Mouse (Mus musculus): Measurements from ENCODE around the gene Olfr1357. TPM values are rescaled to one million over a fixed set of nuclear protein-coding genes. Genes with fewer than 3 reads are reported as not detected.
"Not testable (repeated sequence)": the region's sequence is repeated elsewhere in the genome, so short reads cannot be mapped to it uniquely, and the experiment has no call there.

The Olfr1357 gene
- polyA plus RNA-seq (2016; fragmentation: Nextera tagmentation; extraction: Ambion mirVana), result not detected in 2 replicates

GRCm38 (mm10) chr10:78617974-78618373 is at the start of gene Olfr1357:
Olfr1357 (minus strand) TSS chr10:78618074.
- WGBS, result 81% methylated on average over 1 of the region's 1 CpGs
- Histone ChIP-seq H3K4me1 (no peaks in the 10 kb centered on the region), H3K27ac (no peak within 1 kb of the TSS), H3K36me3 (replicated peaks) (no peaks in the 10 kb centered on the region), H3K27me3 (ENCODE audit: poor library complexity, severe bottlenecking) (no peaks in the 10 kb centered on the region), H3K9me3 (no peaks in the 10 kb centered on the region), H3K4me3 (no peak within 1 kb of the TSS)
- no peak for DNase-seq (ENCODE audit: extremely low spot score, low spot score)

GRCm38 (mm10) chr10:78666696-78667095 is 48.8 kb upstream of the Olfr1357 start:
- not testable (repeated sequence) for H3K4me3 ChIP-seq; H3K27me3 ChIP-seq (ENCODE audit: poor library complexity, severe bottlenecking); H3K4me1 ChIP-seq; H3K36me3 ChIP-seq (replicated peaks); H3K9me3 ChIP-seq; H3K27ac ChIP-seq; DNase-seq (ENCODE audit: extremely low spot score, low spot score)
- WGBS, result 94% methylated on average over 10 of the region's 10 CpGs

- Histone ChIP-seq H3K4me3 (no peak overlapping the region), H3K27me3 (ENCODE audit: poor library complexity, severe bottlenecking) (no peaks in the 10 kb centered on the region), H3K4me1 (no peaks in the 10 kb centered on the region), H3K27ac (no peak overlapping the region), H3K36me3 (replicated peaks) (no peaks in the 10 kb centered on the region), H3K9me3 (no peaks in the 10 kb centered on the region)
- no peak for DNase-seq (ENCODE audit: extremely low spot score, low spot score)
- 100% methylated on average over 1 of the region's 1 CpGs for WGBS
Measured at GRCm38 (mm10) chr10:78664546-78664945, 46.7 kb upstream of the Olfr1357 start.

- DNase-seq (ENCODE audit: extremely low spot score, low spot score), result no peak
- Histone ChIP-seq H3K9me3 (no peaks in the 10 kb centered on the region), H3K4me3 (no peak overlapping the region), H3K27ac (no peak overlapping the region), H3K4me1 (no peaks in the 10 kb centered on the region), H3K36me3 (replicated peaks) (no peaks in the 10 kb centered on the region), H3K27me3 (ENCODE audit: poor library complexity, severe bottlenecking) (no peaks in the 10 kb centered on the region)
- WGBS, result 72% methylated on average over 1 of the region's 1 CpGs
Measured at GRCm38 (mm10) chr10:78661198-78661597, 43.3 kb upstream of the Olfr1357 start.

- 20% methylated on average over 6 of the region's 6 CpGs for WGBS
- H3K27ac ChIP-seq, result no peak overlapping the region
- no peaks in the 10 kb centered on the region for H3K4me1 ChIP-seq
- no peaks in the 10 kb centered on the region for H3K27me3 ChIP-seq (ENCODE audit: poor library complexity, severe bottlenecking)
- no peaks in the 10 kb centered on the region for H3K36me3 ChIP-seq (replicated peaks)
- H3K9me3 ChIP-seq, result no peaks in the 10 kb centered on the region
- DNase-seq (ENCODE audit: extremely low spot score, low spot score), result peak; percentile 34
- no peak overlapping the region for H3K4me3 ChIP-seq
Measured at GRCm38 (mm10) chr10:78632311-78632710, 14.4 kb upstream of the Olfr1357 start.

- no peaks in the 10 kb centered on the region for H3K27me3 ChIP-seq (ENCODE audit: poor library complexity, severe bottlenecking)
- WGBS, result 88% methylated on average over 4 of the region's 4 CpGs
- DNase-seq (ENCODE audit: extremely low spot score, low spot score), result no peak
- no peaks in the 10 kb centered on the region for H3K4me1 ChIP-seq
- no peak overlapping the region for H3K27ac ChIP-seq
- no peaks in the 10 kb centered on the region for H3K36me3 ChIP-seq (replicated peaks)
- H3K9me3 ChIP-seq, result no peaks in the 10 kb centered on the region
- no peak overlapping the region for H3K4me3 ChIP-seq
Measured at GRCm38 (mm10) chr10:78630194-78630593, 12.3 kb upstream of the Olfr1357 start.

- not testable (repeated sequence) for DNase-seq (ENCODE audit: extremely low spot score, low spot score); H3K27ac ChIP-seq; H3K9me3 ChIP-seq; H3K4me1 ChIP-seq; H3K27me3 ChIP-seq (ENCODE audit: poor library complexity, severe bottlenecking); H3K36me3 ChIP-seq (replicated peaks); H3K4me3 ChIP-seq
- WGBS, result 87% methylated on average over 3 of the region's 3 CpGs
Measured at GRCm38 (mm10) chr10:78623143-78623542, 5.3 kb upstream of the Olfr1357 start.

GRCm38 (mm10) chr10:78607602-78608001 is 10.3 kb downstream of the Olfr1357 start:
- DNase-seq (ENCODE audit: extremely low spot score, low spot score), result no peak
- Histone ChIP-seq H3K4me1 (no peaks in the 10 kb centered on the region), H3K36me3 (replicated peaks) (no peaks in the 10 kb centered on the region), H3K9me3 (no peaks in the 10 kb centered on the region), H3K4me3 (no peak overlapping the region), H3K27me3 (ENCODE audit: poor library complexity, severe bottlenecking) (no peaks in the 10 kb centered on the region), H3K27ac (no peak overlapping the region)
- 79% methylated on average over 3 of the region's 3 CpGs for WGBS

GRCm38 (mm10) chr10:78605080-78605479 is 12.8 kb downstream of the Olfr1357 start:
- Histone ChIP-seq H3K27ac (no peak overlapping the region), H3K36me3 (replicated peaks) (no peaks in the 10 kb centered on the region), H3K4me3 (no peak overlapping the region), H3K9me3 (no peaks in the 10 kb centered on the region), H3K27me3 (ENCODE audit: poor library complexity, severe bottlenecking) (no peaks in the 10 kb centered on the region), H3K4me1 (no peaks in the 10 kb centered on the region)
- 66% methylated on average over 3 of the region's 3 CpGs for WGBS
- DNase-seq (ENCODE audit: extremely low spot score, low spot score), result no peak

GRCm38 (mm10) chr10:78599865-78600264 is 18.0 kb downstream of the Olfr1357 start:
- no peak for DNase-seq (ENCODE audit: extremely low spot score, low spot score)
- Histone ChIP-seq H3K4me3 (no peak overlapping the region), H3K27ac (no peak overlapping the region), H3K4me1 (no peaks in the 10 kb centered on the region), H3K36me3 (replicated peaks) (no peaks in the 10 kb centered on the region), H3K9me3 (no peaks in the 10 kb centered on the region), H3K27me3 (ENCODE audit: poor library complexity, severe bottlenecking) (no peaks in the 10 kb centered on the region)
- 92% methylated on average over 5 of the region's 5 CpGs for WGBS

GRCm38 (mm10) chr10:78594566-78594965 is 23.3 kb downstream of the Olfr1357 start:
- Histone ChIP-seq H3K4me3 (no peak overlapping the region), H3K36me3 (replicated peaks) (peaks cover 5% of the 10 kb centered on the region), H3K9me3 (no peaks in the 10 kb centered on the region), H3K4me1 (peaks cover 25% of the 10 kb centered on the region), H3K27ac (no peak overlapping the region), H3K27me3 (ENCODE audit: poor library complexity, severe bottlenecking) (no peaks in the 10 kb centered on the region)
- DNase-seq (ENCODE audit: extremely low spot score, low spot score), result no peak

- no peak for DNase-seq (ENCODE audit: extremely low spot score, low spot score)
- H3K27me3 ChIP-seq (ENCODE audit: poor library complexity, severe bottlenecking), result no peaks in the 10 kb centered on the region
- WGBS, result 84% methylated on average over 6 of the region's 6 CpGs
- peaks cover 9% of the 10 kb centered on the region for H3K36me3 ChIP-seq (replicated peaks)
- peaks cover 25% of the 10 kb centered on the region for H3K4me1 ChIP-seq
- no peak overlapping the region for H3K27ac ChIP-seq
- no peaks in the 10 kb centered on the region for H3K9me3 ChIP-seq
- H3K4me3 ChIP-seq, result no peak overlapping the region
Measured at GRCm38 (mm10) chr10:78594157-78594556, 23.7 kb downstream of the Olfr1357 start.

- Histone ChIP-seq H3K27me3 (ENCODE audit: poor library complexity, severe bottlenecking) (no peaks in the 10 kb centered on the region), H3K27ac (no peak overlapping the region), H3K4me1 (peaks cover 25% of the 10 kb centered on the region), H3K4me3 (no peak overlapping the region), H3K9me3 (no peaks in the 10 kb centered on the region), H3K36me3 (replicated peaks) (peaks cover 13% of the 10 kb centered on the region)
- no peak for DNase-seq (ENCODE audit: extremely low spot score, low spot score)
- 90% methylated on average over 5 of the region's 5 CpGs for WGBS
Measured at GRCm38 (mm10) chr10:78593736-78594135, 24.1 kb downstream of the Olfr1357 start.

- no peak for DNase-seq (ENCODE audit: extremely low spot score, low spot score)
- 91% methylated on average over 4 of the region's 4 CpGs for WGBS
Measured at GRCm38 (mm10) chr10:78592856-78593379, 25.0 kb downstream of the Olfr1357 start.

More at GRCm38 (mm10) chr10:78592856-78593379, 25.0 kb downstream of the Olfr1357 start:
- peaks cover 20% of the 10 kb centered on the region for H3K36me3 ChIP-seq (replicated peaks)
- H3K27me3 ChIP-seq (ENCODE audit: poor library complexity, severe bottlenecking), result no peaks in the 10 kb centered on the region
- H3K4me1 ChIP-seq, result peaks cover 25% of the 10 kb centered on the region
- no peak overlapping the region for H3K27ac ChIP-seq
- H3K4me3 ChIP-seq, result no peak overlapping the region
- H3K9me3 ChIP-seq, result no peaks in the 10 kb centered on the region
